Mouse (Mus musculus) small intestine, adult 2 months (tissue): Measurements from ENCODE around the gene Iqschfp.

ENCODE experiments used
- CTCF ChIP-seq: fragments of 200-500 bp; IDR thresholded peaks from 2 replicates; pipeline ENCODE4 v1.5.1; 2012; ENCODE audit warnings: low read depth, mild to moderate bottlenecking, control low read depth, inconsistent platforms, low read length, moderate library complexity, mixed read lengths; ENCODE audit not compliant: insufficient replicate concordance, insufficient read length; ENCODE audit errors: extremely low read depth
- POLR2A ChIP-seq: fragments of 200-500 bp; IDR thresholded peaks from 2 replicates; pipeline ENCODE4 v1.6.1; 2012; ENCODE audit warnings: low read depth, mild to moderate bottlenecking, control low read depth, inconsistent platforms, low read length, moderate library complexity

GRCm38 (mm10) chr3:68271457-68271856 lies 379.4 kb downstream of the Iqschfp start:
- no peak for TF ChIP-seq POLR2A
- no peak for TF ChIP-seq CTCF
